Mouse (Mus musculus) forebrain, postnatal 0 days (tissue): Measurements from ENCODE around the gene Zc3h7b. TPM values are rescaled to one million over a fixed set of nuclear protein-coding genes. Genes with fewer than 3 reads are reported as not detected.

Experiments
- ATAC-seq: fragments of 200-750 bp; cut with Nextera tagmentation; 2 replicates; pipeline ENCODE4 v1.8.0; 2017; ENCODE audit warnings: mild to moderate bottlenecking, moderate library complexity
- DNase-seq: peaks from one replicate; pipeline ENCODE4 v3.0.0-alpha.2; 2015
- H3K27ac ChIP-seq: fragments of 300-500 bp; sonication (generic); 2 replicates; pipeline ENCODE4 v1.5.1; 2014; ENCODE audit warnings: low read depth, mild to moderate bottlenecking, antibody characterized with exemption, low read length, moderate library complexity, mixed read lengths
- H3K27me3 ChIP-seq: fragments of 300-500 bp; sonication (generic); 2 replicates; pipeline ENCODE4 v1.6.1; 2014; ENCODE audit warnings: mild to moderate bottlenecking, low read length, mixed read lengths; ENCODE audit not compliant: insufficient read depth
- H3K36me3 ChIP-seq: fragments of 300-500 bp; sonication (generic); 2 replicates; pipeline ENCODE4 v1.6.1; 2014; ENCODE audit warnings: mild to moderate bottlenecking, moderate library complexity; ENCODE audit not compliant: insufficient read depth
- H3K4me1 ChIP-seq: fragments of 300-500 bp; sonication (generic); 2 replicates; pipeline ENCODE4 v1.6.1; 2014; ENCODE audit warnings: antibody characterized with exemption; ENCODE audit not compliant: insufficient read depth
- H3K4me2 ChIP-seq: fragments of 300-500 bp; sonication (generic); 2 replicates; pipeline ENCODE4 v1.6.1; 2014; ENCODE audit warnings: low read depth, mild to moderate bottlenecking, moderate library complexity
- H3K4me3 ChIP-seq: fragments of 300-500 bp; sonication (generic); 2 replicates; pipeline ENCODE4 v1.5.1; 2014; ENCODE audit warnings: low read depth, low read length, mixed read lengths
- H3K9ac ChIP-seq: fragments of 300-500 bp; sonication (generic); 2 replicates; pipeline ENCODE4 v1.6.1; 2014; ENCODE audit warnings: mild to moderate bottlenecking
- H3K9me3 ChIP-seq: fragments of 300-500 bp; sonication (generic); 2 replicates; pipeline ENCODE4 v1.6.1; 2016; ENCODE audit warnings: low read length
- CTCF ChIP-seq: sonication (generic); IDR thresholded peaks from 2 replicates; pipeline ENCODE4 v1.5.1; 2016; ENCODE audit warnings: antibody characterized with exemption, control low read depth, low read depth
- WGBS: fragments of 180-500 bp; shearing (Covaris S2); extraction: QIAGEN DNeasy Blood & Tissue Kit; methylation state at CpG from one replicate; pipeline ENCODE4 v1.1.7; 2014; 5-methylcytosine and 5-hydroxymethylcytosine counted together
- polyA plus RNA-seq: library from polyadenylated mRNA; unstranded; fragments of >200 nt; fragmentation: Nextera tagmentation; extraction: Ambion mirVana; gene quantifications from 2 replicates; pipeline ENCODE4 v1.2.1, GENCODE M21; 2015
- total RNA-seq: library from RNA; depleted of rRNA; stranded (reverse); fragments of >200 nt; gene quantifications from 2 replicates; pipeline ENCODE4 v1.2.3, GENCODE M21; 2014

Zc3h7b gene
- total and polyA plus RNA-seq, 2 experiments from 2014 or later, result 41.3 to 131 TPM

- peak overlapping the region; percentile 82 for H3K27ac ChIP-seq
- H3K9ac ChIP-seq, result no peak overlapping the region
- peaks cover 83% of the 10 kb centered on the region for H3K36me3 ChIP-seq
- no peak overlapping the region for H3K4me2 ChIP-seq
- no peak overlapping the region for H3K4me3 ChIP-seq
- no peaks in the 10 kb centered on the region for H3K9me3 ChIP-seq
- no peaks in the 10 kb centered on the region for H3K4me1 ChIP-seq
- ATAC-seq (no peak), DNase-seq (no peak)
- WGBS, result 90% methylated on average over 6 of the region's 6 CpGs
- H3K27me3 ChIP-seq, result no peaks in the 10 kb centered on the region
- no peak; the same call in 1 of the 2 replicates for TF ChIP-seq CTCF
Measured at GRCm38 (mm10) chr15:81719139-81719531, 25.7 kb upstream of the Zc3h7b start.

GRCm38 (mm10) chr15:81722361-81722760 lies 22.5 kb upstream of the Zc3h7b start:
- Histone ChIP-seq H3K36me3 (peaks cover 63% of the 10 kb centered on the region), H3K4me3 (no peak overlapping the region), H3K27me3 (no peaks in the 10 kb centered on the region), H3K4me2 (no peak overlapping the region), H3K27ac (no peak overlapping the region), H3K4me1 (no peaks in the 10 kb centered on the region), H3K9me3 (no peaks in the 10 kb centered on the region), H3K9ac (no peak overlapping the region)
- no peak for DNase-seq
- no peak for ATAC-seq
- WGBS, result 93% methylated on average over 5 of the region's 5 CpGs
- no peak for TF ChIP-seq CTCF

GRCm38 (mm10) chr15:81723653-81724052 lies 21.2 kb upstream of the Zc3h7b start:
- no peak overlapping the region for H3K27ac ChIP-seq
- WGBS, result 95% methylated on average over 11 of the region's 11 CpGs
- no peaks in the 10 kb centered on the region for H3K9me3 ChIP-seq
- ATAC-seq (no peak), DNase-seq (no peak)
- TF ChIP-seq CTCF, result no peak
- no peak overlapping the region for H3K9ac ChIP-seq
- peaks cover 56% of the 10 kb centered on the region for H3K36me3 ChIP-seq
- no peak overlapping the region for H3K4me2 ChIP-seq
- H3K4me3 ChIP-seq, result no peak overlapping the region
- H3K4me1 ChIP-seq, result peaks cover 7% of the 10 kb centered on the region
- H3K27me3 ChIP-seq, result no peaks in the 10 kb centered on the region

GRCm38 (mm10) chr15:81725965-81726364 lies 18.9 kb upstream of the Zc3h7b start:
- WGBS, result 98% methylated on average over 8 of the region's 8 CpGs
- ATAC-seq, result no peak

GRCm38 (mm10) chr15:81729241-81729791 lies 15.5 kb upstream of the Zc3h7b start:
- H3K36me3 ChIP-seq, result 0 out of 2 replicates have a peak, but pooled peaks cover 2% of the 10 kb centered on the region
- peak overlapping the region; percentile 91 for H3K4me2 ChIP-seq
- H3K27ac ChIP-seq, result peak overlapping the region; percentile 73
- peak overlapping the region; percentile 93 for H3K4me3 ChIP-seq
- H3K27me3 ChIP-seq, result no peaks in the 10 kb centered on the region
- H3K4me1 ChIP-seq, result peaks cover 10% of the 10 kb centered on the region
- TF ChIP-seq CTCF, result no peak
- no peaks in the 10 kb centered on the region for H3K9me3 ChIP-seq
- DNase-seq, result no peak
- peak overlapping the region; percentile 75 for H3K9ac ChIP-seq
- ATAC-seq, result peak; percentile 15
- 1% methylated on average over 49 of the region's 49 CpGs for WGBS

More at GRCm38 (mm10) chr15:81725965-81726364, 18.9 kb upstream of the Zc3h7b start:
- Histone ChIP-seq H3K4me1 (peaks cover 10% of the 10 kb centered on the region), H3K27me3 (no peaks in the 10 kb centered on the region), H3K9ac (no peak overlapping the region), H3K4me3 (no peak overlapping the region), H3K27ac (no peak overlapping the region), H3K9me3 (no peaks in the 10 kb centered on the region), H3K36me3 (peaks cover 34% of the 10 kb centered on the region), H3K4me2 (no peak overlapping the region)
- DNase-seq, result no peak
- no peak for TF ChIP-seq CTCF

GRCm38 (mm10) chr15:81729792-81730635 lies 14.8 kb upstream of the Zc3h7b start:
- H3K27ac ChIP-seq, result peak overlapping the region; percentile 73; the same call in 1 of the 2 replicates
- H3K4me1 ChIP-seq, result peaks cover 10% of the 10 kb centered on the region
- DNase-seq (peak; percentile 99), ATAC-seq (peak; percentile 99)
- peak overlapping the region; percentile 91 for H3K4me2 ChIP-seq
- WGBS, result 4% methylated on average over 41 of the region's 41 CpGs
- peak overlapping the region; percentile 93 for H3K4me3 ChIP-seq
- peak overlapping the region; percentile 75 for H3K9ac ChIP-seq
- no peaks in the 10 kb centered on the region for H3K27me3 ChIP-seq
- H3K36me3 ChIP-seq, result 0 out of 2 replicates have a peak, but pooled peaks cover 2% of the 10 kb centered on the region
- no peaks in the 10 kb centered on the region for H3K9me3 ChIP-seq
- TF ChIP-seq CTCF, result no peak

- 66% methylated on average over 3 of the region's 3 CpGs for WGBS
- no peak for TF ChIP-seq CTCF
- no peak overlapping the region for H3K4me3 ChIP-seq
- no peaks in the 10 kb centered on the region for H3K9me3 ChIP-seq
- H3K4me2 ChIP-seq, result no peak overlapping the region
- H3K36me3 ChIP-seq, result no peaks in the 10 kb centered on the region
- no peaks in the 10 kb centered on the region for H3K27me3 ChIP-seq
- DNase-seq (no peak), ATAC-seq (no peak)
- no peak overlapping the region for H3K27ac ChIP-seq
- no peaks in the 10 kb centered on the region for H3K4me1 ChIP-seq
- no peak overlapping the region for H3K9ac ChIP-seq
Measured at GRCm38 (mm10) chr15:81735075-81735474, 9.8 kb upstream of the Zc3h7b start.
